Mouse (Mus musculus) MN1 (cell line): ENCODE measurements at regions not wholly inside any gene's neighbourhood (a gene's known extent, or its start where the extent isn't known, plus 50 kb on each side); places are given as distances from the start of the nearest gene placed in this dataset.

Source experiments
- DNase-seq: peaks from one replicate; pipeline ENCODE4 v3.0.0-alpha.2; 2016; ENCODE audit warnings: low spot score

DNA sequence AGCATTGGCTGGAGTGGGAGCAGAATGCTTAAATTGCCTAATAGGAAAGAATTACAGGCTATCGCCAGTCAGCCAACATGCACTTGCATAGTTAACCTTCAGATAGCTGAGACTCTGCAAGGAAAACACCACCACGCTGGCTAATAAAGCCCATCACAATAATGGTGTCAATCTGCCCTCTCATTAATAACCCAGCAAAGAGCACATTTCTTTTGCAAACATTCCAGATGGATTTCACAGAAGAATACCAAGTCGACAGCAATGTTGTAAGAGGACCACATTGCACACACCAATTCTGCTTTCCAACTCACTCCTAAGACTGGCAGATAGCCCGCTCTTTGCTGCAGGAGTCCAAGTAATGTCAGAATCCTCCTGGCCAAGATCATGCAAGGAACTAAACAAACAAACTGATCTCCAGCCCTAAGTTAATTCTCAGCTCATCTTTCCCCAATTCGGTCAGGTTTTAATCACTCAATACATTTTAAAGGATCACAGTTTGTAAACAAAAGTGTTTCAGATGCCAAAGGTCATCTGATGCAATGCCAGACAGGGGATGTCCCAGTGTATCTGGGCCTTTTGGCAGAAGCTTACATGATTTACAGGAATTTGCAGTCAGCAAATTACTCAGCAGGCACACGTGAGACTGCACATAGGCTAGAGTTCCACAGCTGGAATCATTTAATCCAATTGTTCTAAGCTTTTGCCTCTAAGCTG lies 198.4 kb downstream of the Klf6 start:
- peak; percentile 69 for DNase-seq

DNA sequence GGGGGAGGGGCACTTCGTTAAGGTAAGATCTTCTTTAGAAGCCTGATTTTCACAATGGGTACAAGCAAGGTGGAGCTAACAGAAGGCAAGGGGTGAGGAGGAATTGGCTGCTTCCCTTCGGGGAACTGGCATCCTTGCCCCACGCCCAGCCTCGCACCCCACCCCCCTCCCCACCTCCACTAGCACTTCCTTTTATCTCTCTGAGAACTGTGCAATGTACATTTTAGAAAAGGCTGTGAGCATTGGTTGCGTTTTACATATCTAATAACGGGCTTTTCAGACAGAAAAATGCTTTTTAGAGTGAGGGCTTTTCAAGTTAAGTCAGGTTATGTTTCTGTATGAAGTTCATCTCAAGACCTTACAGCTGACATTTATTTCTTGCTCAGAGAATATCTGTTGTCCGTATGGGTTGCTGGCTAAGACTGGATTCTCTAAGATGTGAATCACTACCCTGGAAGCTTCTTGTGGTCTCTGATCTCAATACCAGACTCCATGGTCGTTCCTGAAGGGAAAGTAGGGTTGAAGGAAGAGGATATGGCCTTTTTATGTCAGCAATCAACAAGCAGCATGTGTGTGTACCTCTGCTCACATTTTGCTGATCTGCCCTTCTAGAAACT lies 199.1 kb downstream of the Klf6 start:
- DNase-seq: no peak

DNA sequence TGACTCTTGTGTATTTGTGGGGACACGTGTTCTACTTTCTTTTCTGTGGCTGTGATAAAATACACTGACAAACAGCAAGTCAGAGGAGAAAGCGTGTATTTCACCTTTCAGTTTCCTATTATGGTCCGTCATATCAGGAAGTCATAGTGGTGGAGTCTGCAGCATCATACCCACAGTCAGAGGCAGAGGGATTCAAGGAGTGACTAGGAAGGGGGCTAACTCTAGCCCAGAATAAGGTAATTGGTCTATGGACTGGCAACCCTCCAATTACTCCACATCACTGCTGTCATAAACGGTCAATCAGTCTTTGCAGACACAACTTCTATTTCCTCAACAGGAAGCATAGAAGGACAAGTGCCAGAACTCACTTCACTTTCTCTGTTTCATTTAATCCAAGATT lies 201.0 kb downstream of the Klf6 start:
- DNase-seq: no peak

DNA sequence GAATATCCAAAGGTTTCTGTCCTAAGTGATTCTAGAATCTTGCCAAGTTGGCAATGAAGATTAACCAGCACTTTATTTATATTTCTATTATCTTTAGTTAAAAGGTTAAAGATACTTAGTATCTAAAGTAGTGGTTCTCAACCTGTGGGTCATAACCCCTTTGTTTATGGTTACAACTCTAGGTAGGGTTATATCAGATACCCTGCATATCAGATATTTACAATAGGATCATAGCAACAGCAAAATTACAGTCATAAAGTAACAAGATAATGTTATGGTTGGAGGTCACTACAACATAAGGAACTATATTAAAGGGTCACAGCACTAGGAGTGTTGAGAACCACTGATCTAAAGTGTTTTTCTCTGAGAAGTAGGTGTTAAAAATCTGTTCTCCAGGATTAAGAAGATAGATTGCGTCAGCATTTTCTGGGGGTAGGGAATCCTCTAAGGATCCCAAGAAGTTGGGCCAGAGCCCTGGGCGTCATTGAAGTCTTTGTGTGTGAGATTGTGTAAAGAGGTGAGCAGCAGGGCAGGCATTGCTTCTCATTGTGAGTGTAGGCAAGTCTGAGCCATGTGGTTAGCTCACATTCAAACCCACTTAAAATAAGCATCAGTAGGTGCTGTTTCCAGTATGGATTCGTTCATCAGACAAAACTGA lies 201.6 kb downstream of the Klf6 start:
- no peak for DNase-seq

DNA sequence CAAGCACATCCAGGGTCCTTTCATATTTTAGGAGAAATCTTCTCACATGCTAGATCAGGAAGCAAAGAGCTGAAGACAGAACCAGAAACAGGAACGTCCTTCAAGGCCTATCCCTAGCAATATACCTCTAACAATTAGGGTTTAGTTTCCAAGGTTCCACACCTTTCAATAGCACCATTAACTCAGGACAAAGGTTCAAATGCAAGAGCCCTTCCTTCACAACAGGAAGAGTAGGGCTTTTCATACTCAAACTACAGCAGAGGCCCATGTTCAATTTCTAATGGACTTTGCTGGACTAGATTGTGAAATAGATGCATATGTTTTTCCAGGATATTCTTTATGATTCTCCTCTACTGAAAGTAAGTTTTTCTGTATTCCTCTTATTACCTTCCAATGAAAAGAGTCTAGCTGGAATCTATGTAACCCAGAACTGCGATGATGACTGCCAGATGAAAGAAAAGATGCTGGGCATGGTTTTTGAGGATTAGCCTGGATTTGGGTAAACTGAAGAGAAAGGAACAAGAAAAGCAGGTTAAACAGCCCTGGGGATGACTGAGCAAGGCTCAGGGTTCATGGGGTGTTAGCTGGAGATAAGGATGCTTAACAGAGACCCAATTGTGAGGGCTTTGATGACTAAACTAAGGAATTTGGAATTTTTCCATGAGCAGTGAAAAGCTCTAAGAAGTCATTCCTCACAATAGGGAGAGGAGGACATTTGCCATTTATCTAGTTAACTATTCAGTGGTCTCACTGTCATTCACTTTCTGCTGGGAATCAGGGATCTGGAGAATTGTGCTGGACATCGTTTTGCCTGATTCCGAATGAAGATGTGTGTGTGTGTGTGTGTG lies 215.9 kb downstream of the Klf6 start:
- DNase-seq: no peak

DNA sequence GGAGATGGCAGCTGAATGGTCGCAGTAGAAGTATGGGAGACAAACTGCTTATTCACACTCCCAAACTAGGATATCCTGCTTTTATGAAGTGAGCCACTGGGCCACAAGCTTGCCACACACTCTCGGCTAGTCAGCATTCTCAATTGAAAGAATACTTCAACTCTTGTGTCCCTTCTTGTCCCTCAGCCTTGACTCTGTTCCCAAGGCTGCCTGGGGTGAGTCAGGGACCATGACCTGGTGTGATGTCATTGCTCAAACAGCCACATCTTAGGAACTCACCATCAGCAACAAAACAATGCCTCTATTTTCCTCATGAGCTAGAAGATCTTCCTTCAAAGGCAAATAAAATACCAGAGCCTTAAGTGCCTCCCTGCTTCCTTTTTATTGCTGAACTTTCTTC lies 224.6 kb downstream of the Klf6 start:
- DNase-seq: no peak

DNA sequence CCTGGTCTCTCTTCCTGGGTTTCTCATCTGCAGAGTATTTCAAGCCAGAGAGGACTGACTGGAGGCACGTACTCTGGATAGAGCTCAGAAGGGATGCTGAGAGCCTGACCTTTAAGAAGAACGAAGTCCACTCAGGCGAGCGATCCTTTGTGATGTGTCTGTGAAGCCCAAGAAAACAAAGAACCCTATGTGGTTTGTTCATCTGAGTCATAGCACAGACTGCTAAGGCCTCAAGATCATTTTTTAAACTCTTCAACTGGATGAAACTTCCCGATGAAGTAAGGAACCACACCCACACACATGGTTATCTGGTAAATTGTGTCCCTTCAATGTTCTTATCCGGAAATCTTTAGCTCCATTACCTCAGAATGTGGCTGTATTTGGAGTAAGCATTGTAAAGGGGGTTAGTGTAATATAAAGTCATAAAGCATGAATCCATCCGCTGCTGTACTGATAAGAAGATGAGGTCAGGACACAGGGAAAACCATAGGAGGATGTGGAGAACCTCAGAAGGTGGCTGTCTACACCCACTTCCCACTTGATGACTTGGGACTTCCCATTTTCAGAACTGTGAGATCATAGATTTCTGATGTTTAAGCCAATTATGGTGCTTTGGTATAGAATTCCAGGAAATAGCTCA lies 247.9 kb downstream of the Klf6 start:
- DNase-seq: no peak

DNA sequence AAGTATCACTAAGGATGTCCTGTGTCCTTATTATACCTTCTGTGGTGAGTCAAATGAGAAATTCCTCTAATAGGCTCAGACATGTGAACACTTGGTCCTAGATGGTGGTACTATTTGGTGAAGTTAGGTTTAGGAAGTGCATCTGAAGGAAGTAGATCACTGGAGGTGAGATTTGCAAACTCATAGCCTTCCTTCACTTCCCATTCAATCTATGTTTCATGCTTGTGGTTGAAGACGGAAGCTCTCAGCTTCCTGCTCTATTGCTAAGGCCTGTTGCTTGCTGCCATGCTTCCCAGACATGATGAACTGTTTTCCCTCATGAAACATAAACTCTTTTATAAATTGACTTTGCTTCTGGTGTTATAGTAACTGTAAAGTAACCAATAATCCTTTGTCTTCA lies 258.4 kb downstream of the Klf6 start:
- no peak for DNase-seq

DNA sequence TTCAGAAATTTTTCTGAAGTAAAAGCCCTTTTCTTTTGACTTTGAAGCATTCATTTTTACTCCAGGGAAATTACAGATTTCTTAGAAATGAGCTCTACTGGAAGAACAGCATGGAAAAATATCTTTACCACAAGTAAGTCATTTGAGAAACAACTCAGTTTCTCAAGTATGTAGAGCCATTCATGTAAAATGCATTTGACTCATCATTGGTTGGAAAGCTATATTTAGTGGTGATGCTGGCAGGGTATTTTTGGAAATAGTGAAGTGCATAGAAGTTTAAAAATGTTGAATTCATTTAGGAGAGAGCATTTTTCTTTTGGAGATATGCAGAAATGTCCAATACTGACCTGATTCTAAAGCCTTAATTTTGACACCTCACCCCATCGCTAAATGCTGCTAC lies 266.0 kb downstream of the Klf6 start:
- DNase-seq: no peak

DNA sequence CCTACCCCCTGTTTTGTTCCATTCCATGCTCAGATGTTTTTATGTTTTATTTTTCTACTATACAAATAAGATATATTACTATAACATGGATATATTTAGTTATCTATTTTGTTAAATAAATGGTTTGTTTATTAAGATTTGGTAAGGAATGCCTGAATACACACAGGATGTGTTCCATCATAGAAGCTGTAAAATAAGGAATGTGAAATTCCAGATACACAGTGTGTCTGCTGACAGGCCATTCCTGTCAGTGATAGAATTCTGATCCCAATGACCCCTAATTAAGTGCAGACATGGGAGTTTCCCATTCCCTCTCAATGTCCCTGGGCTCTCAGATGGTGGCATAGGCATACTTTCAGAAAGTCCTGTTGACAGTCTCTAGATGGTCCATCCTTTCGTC lies 267.6 kb downstream of the Klf6 start:
- DNase-seq: no peak

DNA sequence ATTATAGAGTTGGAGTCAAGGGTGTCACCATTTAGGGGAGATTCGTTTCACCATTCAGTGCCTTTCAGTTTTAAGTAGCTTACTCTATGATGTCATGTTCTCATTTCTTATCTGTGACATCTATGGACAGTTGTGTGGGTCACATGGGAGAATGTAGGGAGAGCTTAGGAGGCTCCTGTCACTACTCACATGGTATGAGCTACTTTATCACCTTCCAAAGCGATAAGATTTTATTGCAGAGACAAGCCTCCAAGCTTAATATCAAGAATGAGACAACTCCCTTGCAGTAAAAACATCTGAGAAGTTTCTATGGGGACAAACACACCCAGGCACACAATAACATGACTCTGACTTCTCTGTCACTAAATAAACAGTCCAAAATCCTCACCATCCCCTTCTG lies 270.1 kb downstream of the Klf6 start:
- no peak for DNase-seq

DNA sequence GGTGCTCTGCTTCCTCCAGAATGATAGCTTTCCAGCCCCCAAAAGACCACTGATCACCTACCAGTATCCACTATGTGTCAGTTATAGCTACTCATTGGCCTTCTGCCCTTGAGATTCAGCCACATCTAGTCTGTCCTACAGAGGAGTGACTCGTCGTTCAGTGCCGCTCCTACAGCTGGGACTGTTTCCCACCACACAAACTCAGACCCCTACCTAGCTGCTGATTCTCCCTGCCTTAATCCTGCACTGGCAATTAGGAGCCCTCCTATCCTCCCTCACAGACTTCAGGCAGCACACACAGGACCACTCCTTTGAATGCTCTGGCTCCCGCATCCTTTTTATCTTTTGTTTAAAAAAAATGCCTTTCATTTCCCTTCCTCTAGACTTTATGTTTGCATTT lies 275.9 kb downstream of the Klf6 start:
- DNase-seq: no peak

DNA sequence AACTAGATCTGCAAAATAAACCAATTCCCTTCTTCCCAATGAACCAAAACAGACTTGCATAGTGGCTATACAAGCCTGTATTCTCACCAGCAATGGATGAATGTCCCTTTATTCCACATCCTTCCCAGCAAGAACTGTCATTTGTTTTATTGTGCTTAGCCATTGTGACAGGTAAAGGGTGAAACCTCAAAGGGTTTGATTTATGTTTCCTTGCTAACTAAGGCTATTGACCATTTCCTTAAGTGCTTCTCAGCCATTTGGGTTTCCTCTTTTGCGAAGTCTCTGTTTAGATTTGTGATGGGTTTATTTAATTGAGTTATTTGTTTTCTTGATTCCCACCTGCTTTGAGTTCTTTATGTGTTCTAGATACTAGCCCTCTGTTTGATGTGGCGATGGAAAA lies 281.5 kb downstream of the Klf6 start:
- DNase-seq: no peak

DNA sequence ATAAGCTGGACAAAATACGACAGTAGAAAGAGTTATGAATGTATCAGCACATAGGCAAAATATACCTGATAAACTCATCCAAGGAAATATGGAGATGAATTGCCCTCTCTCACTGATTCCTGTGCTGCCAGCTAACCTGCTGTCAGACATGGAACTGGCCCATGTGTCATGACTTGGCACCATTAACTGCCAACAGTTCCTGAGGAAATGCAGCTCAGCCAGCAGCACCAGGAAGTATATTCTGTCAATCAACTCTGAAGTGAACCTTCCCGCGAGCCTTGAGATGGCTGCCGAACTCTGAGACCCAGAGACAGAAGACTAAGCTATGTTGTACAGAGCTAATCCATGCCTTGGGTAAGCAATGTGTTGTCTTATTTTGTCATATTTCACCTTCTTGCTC lies 292.4 kb downstream of the Klf6 start:
- DNase-seq: no peak

DNA sequence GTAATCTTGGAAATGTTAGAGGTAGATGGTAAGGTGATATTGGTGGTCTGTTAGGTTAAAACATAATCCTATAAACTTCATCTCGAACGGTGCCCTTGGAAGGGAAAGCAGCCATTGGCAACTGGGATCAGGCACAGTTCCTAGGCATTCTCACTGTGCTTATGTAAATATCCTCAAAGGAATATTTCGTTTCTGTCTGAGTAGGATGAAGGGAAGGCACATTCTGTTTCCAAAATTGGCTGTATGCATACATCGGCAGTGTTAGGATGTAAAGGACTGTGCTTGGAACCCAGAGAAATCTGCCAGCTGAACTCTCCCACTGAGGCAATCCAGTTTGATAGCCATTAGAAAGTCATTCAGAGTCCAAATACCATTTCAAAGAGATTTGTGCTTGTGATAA lies 294.9 kb downstream of the Klf6 start:
- DNase-seq: no peak

DNA sequence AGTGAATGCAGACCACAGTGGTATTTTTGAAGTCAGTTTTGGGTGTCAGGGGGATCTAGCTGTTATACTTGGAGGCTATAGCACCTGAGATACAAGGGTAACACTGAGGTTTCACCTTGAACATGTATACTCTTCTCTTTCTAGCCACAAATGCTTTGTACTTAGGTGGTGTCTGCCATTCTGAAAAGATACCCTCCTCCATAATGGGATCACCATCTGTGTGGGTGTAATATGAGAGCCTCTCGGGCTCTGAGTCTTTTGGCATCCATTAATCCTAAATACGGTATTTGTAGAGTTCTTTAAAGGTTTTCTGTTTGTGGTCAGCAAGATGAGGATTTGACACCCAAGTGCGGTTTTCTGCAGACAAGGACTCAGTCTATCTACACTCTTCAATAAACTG lies 295.7 kb downstream of the Klf6 start:
- no peak for DNase-seq

DNA sequence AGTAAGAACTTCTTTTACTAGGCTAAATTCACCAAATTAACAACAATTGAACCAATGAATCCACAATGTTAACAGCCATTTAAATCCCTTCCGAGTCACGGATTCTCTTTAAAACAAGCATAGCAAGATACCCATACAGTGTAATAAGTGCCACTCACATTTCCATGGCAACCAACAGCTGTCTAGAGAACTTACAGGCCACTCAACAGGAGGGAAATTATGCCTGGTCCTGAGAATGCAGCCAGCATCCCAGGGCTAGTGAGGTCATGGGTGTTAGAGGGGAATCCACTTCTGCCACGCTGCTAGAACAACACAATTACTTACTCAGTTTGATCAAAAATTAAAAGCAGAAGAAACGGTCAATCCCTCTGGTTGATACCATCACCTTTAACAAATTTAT lies 296.7 kb downstream of the Klf6 start:
- DNase-seq: peak; percentile 16

DNA sequence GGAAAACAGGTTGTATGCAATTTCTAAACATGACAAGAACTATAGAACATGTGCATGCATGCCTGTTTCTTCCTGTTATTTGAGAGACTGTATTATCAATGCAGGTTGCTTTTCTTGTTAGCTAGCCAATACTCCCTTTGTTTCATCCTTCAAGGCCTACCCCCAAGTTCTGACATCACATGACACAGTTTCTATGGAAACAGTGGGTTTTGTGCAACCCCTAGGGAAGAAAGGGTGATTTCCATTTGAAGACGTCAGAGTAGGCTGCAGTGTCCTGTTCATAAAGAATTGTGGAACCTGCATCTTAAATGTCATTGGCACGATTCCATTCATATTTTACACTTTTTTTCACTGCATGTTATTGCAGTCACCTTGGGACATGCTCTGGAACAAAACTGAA lies 298.1 kb downstream of the Klf6 start:
- DNase-seq: no peak

DNA sequence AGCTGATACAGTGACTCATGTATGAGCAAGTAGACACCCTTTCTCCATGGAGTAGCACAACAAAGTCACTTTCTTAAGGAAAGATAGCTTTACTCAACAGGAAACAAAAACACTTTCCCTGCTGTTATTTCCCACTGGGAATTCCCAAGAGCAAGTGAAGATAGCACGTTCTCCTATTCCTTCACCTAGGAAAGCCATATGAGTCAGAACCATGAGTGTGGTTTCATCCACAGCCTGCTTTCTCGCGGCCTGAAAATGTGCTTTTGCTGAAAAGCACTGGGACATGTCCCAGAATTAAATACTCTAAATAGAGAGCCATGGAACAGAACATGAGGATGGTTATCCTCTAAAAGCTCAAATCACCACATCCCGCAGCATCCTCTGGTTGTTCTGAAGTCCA lies 304.6 kb downstream of the Klf6 start:
- no peak for DNase-seq

DNA sequence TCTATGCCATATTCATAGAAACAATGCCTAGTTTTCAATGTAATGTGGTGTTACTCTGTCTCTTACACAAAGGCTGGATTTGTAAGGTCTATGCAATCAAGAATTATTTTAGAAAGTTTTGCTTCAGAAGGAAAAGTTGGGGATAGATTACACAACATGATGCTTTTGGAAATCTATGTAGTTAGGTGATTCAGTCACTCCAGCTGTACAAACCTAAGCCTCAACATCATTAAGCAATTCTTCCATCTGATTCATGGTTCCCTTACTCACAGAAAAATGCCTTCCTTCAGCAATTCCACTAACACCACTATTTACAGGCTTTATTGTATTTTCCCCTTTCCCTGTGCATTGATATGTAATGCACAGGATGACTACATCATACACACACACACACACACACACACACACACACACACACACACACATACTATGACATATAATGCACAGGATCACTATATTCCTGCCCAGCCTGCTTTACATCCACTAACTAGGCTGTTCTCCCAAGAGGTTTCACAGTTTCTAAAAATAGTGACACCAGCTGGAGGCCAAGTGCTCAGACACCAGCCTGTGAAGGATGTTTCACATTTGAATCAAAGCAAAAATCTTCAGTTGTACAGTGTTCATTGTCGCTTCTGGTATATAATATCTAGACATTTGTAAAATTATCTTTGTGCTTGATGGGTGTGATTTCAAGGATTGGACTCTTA lies 305.9 kb downstream of the Klf6 start:
- no peak for DNase-seq

DNA sequence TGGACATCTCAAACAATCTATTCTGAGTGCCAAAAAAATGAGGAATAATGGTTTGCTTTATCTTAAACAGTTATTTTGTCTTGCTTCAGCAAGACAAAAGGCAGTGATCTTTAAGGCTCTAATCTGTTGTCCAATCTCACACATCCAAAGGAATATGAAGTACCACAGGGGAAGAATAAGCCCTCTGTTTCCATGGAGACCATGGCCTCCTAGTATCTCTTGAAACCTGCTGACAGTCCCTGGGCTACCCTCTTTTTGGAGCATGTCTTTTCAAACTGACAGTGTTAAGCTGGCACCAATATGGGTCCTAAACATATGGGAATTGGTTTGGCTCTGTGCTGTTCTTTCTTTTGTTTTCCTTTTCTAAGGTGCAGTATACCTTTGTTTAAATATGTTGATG lies 311.8 kb downstream of the Klf6 start:
- DNase-seq: no peak
